In the genomic region with DNA sequence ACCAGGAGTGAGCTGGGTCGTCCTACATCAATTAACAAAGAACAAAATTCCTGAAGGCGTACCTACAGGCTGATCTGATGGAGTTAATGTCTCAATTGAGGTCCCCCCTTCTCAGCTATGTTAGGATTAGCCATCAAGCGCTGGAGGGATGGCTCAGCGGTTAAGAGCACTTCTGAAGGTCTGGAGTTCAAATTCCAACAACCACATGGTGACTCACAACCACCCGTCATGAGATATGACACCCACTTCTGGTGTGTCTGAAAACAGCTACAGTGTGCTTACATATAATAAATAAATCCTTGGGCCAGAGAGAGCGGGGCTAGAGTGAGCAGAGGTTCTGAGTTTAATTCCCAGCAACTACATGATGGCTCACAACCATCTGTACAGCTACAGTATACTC, we compare ENCODE assay signal across 22 mouse cellular contexts.
"Had no signal": no experiment of that assay in that cellular context is flagged by ENCODE, and none has a peak within 500 bp of the region (broad histone marks: within the 10 kb centered on the region; RNA-seq: fewer than 3 reads in every experiment).

No protein-coding gene starts in this region.

- H3K4me3 ChIP-seq: liver, embryonic 15.5 days; lung, embryonic 15.5 days; midbrain, embryonic 10.5 days; midbrain, embryonic 13.5 days; midbrain, embryonic 15.5 days; myocyte; neural tube, embryonic 13.5 days; neural tube, embryonic 15.5 days; stomach, embryonic 15.5 days had no signal

- ATAC-seq: liver, postnatal 0 days; lung, postnatal 0 days; midbrain, embryonic 13.5 days; midbrain, embryonic 15.5 days had no signal

- DNase-seq: liver, postnatal 0 days; lung, adult 2 months; lung, postnatal 14 days; lung, postnatal 4 days; retina, postnatal 1 day; right cerebral cortex, adult 18-20 months; right cerebral cortex, postnatal 25 days; right cerebral cortex, postnatal 4 days; thymus, adult 2 months; thymus, postnatal 25 days; thymus, postnatal 4 days had no signal

- H3K4me2 ChIP-seq: liver, embryonic 15.5 days; lung, embryonic 15.5 days; midbrain, embryonic 13.5 days; midbrain, embryonic 15.5 days; neural tube, embryonic 13.5 days; neural tube, embryonic 15.5 days; stomach, embryonic 15.5 days had no signal

- H3K9ac ChIP-seq: liver, embryonic 15.5 days; liver, postnatal 0 days; lung, embryonic 15.5 days; midbrain, embryonic 13.5 days; midbrain, embryonic 15.5 days; neural tube, embryonic 13.5 days; neural tube, embryonic 15.5 days; stomach, embryonic 15.5 days had no signal

- H3K4me1 ChIP-seq: liver, embryonic 15.5 days; stomach, embryonic 15.5 days had no signal

- H3K27ac ChIP-seq: liver, embryonic 15.5 days; lung, embryonic 15.5 days; midbrain, embryonic 10.5 days; midbrain, embryonic 13.5 days; midbrain, embryonic 15.5 days; neural tube, embryonic 13.5 days; neural tube, embryonic 15.5 days; stomach, embryonic 15.5 days; stomach, postnatal 0 days had no signal

- H3K9me3 ChIP-seq: liver, embryonic 15.5 days; lung, embryonic 15.5 days; midbrain, embryonic 10.5 days; midbrain, embryonic 13.5 days; midbrain, embryonic 15.5 days; neural tube, embryonic 13.5 days; neural tube, embryonic 15.5 days; stomach, embryonic 15.5 days had no signal

- H3K27me3 ChIP-seq: liver, embryonic 15.5 days; lung, embryonic 15.5 days; stomach, embryonic 15.5 days had no signal

- H3K36me3 ChIP-seq: liver, embryonic 15.5 days; lung, embryonic 15.5 days; midbrain, embryonic 10.5 days; midbrain, embryonic 13.5 days; midbrain, embryonic 15.5 days; neural tube, embryonic 13.5 days; neural tube, embryonic 15.5 days; stomach, embryonic 15.5 days had no signal
